In genomic region chr19:46837290-46838079, GRCm38 (mm10) we compare ENCODE assay signal across 26 mouse cellular contexts.
DNase-seq lines count a peak whose midpoint lies in the region; ATAC-seq and TF ChIP-seq lines count a peak whose summit lies in the region.
"Had no signal": no experiment of that assay in that cellular context is flagged by ENCODE, and none has a peak within 500 bp of the region (broad histone marks: within the 10 kb centered on the region; RNA-seq: fewer than 3 reads in every experiment).

No protein-coding gene starts in this region.

- H3K4me2 ChIP-seq in hindbrain, embryonic 16.5 days (ENCODE audit: low read length): no peak overlapping the region
- H3K4me2 ChIP-seq: embryonic facial prominence, embryonic 15.5 days; heart, embryonic 11.5 days; heart, embryonic 15.5 days; hindbrain, embryonic 14.5 days had no signal

- no peak for TF ChIP-seq CTCF in E14TG2a.4 (conservative IDR thresholded peaks at IDR 0.05; ENCODE audit: low read length)
- TF ChIP-seq CTCF in left cerebral cortex, adult 2 months (IDR thresholded peaks at IDR 0.05): no peak

- WGBS in macrophage (ENCODE audit: missing documents): 39% methylated on average over 10 of the region's 11 CpGs
- 92% methylated on average over 11 of the region's 11 CpGs for WGBS in hindbrain, embryonic 16.5 days

- 0 out of 2 replicates have a peak, but pooled peaks cover 8% of the 10 kb centered on the region for H3K36me3 ChIP-seq in E14TG2a.4 (ENCODE audit: insufficient read depth, low read length)
- no peaks in the 10 kb centered on the region for H3K36me3 ChIP-seq in ES-E14 (ENCODE audit: control insufficient read depth, insufficient read depth, low read length, poor library complexity, severe bottlenecking)
- H3K36me3 ChIP-seq in macrophage (ENCODE audit: inconsistent target): no peaks in the 10 kb centered on the region
- H3K36me3 ChIP-seq in hindbrain, embryonic 16.5 days (ENCODE audit: control insufficient read depth, insufficient read depth, low read length): no peaks in the 10 kb centered on the region
- H3K36me3 ChIP-seq: embryonic facial prominence, embryonic 15.5 days; forebrain, embryonic 10.5 days; heart, embryonic 15.5 days; hindbrain, embryonic 10.5 days had no signal

- no peaks in the 10 kb centered on the region for H3K9me3 ChIP-seq in E14TG2a.4 (ENCODE audit: low read length)
- no peaks in the 10 kb centered on the region for H3K9me3 ChIP-seq in ES-E14 (ENCODE audit: control insufficient read depth, insufficient read depth, low read depth, low read length)
- no peaks in the 10 kb centered on the region for H3K9me3 ChIP-seq in hindbrain, embryonic 16.5 days (ENCODE audit: control insufficient read depth, low read length)
- H3K9me3 ChIP-seq: embryonic facial prominence, embryonic 15.5 days; forebrain, embryonic 10.5 days; heart, embryonic 15.5 days; hindbrain, embryonic 10.5 days had no signal

- H3K27me3 ChIP-seq in E14TG2a.4 (ENCODE audit: insufficient read depth, low read length): no peaks in the 10 kb centered on the region
- H3K27me3 ChIP-seq in hindbrain, embryonic 16.5 days (replicated peaks; ENCODE audit: control insufficient read depth, insufficient read depth, low read length): no peaks in the 10 kb centered on the region
- H3K27me3 ChIP-seq: embryonic facial prominence, embryonic 15.5 days; heart, embryonic 15.5 days had no signal

- in situ Hi-C loops in ES-E14 (cut with MboI; ENCODE audit: low sequenced_read_pairs in 2 of 2, unreplicated experiment in 2 of 2): no loop called here

- intact Hi-C loops in left cerebral cortex, adult 2 months (cut with DNase I): no loop called here

- H3K4me3 ChIP-seq in E14TG2a.4 (replicated peaks; ENCODE audit: low read length) (peak overlapping the region; percentile 61), ES-E14 (ENCODE audit: insufficient read depth in 1 of 2, low read depth in 1 of 2, low read length in 2 of 2, poor library complexity in 1 of 2, severe bottlenecking in 1 of 2) (no peak overlapping the region), macrophage (ENCODE audit: inconsistent target) (peak overlapping the region; percentile 4; the same call in 1 of the 2 replicates)
- no peak overlapping the region for H3K4me3 ChIP-seq in left cerebral cortex, adult 2 months
- H3K4me3 ChIP-seq in hindbrain, embryonic 16.5 days (ENCODE audit: low read length): no peak overlapping the region
- H3K4me3 ChIP-seq: embryonic facial prominence, embryonic 15.5 days; erythroblast, embryonic 14.5 days; forebrain, embryonic 10.5 days; heart, adult 2 months; heart, embryonic 15.5 days; hindbrain, embryonic 10.5 days had no signal

- DNase-seq in ES-E14 (ENCODE audit: low read depth, low spot score): no peak
- DNase-seq in c-Kit-positive CD71-negative TER-119-negative erythroid progenitor cells, embryonic 14.5 days (ENCODE audit: low read depth): peak; percentile 25
- DNase-seq in urinary bladder, postnatal 14 days (ENCODE audit: low spot score): no peak
- no peak for DNase-seq in thymus, postnatal 14 days
- no peak for DNase-seq in left cerebral cortex, adult 2 months (ENCODE audit: extremely low spot score in 1 of 2, low spot score in 2 of 2)
- DNase-seq: adrenal gland, postnatal 10 days; B cell, adult 2 months; cerebellum, adult 18-20 months; cerebellum, adult 9-11 months; cerebellum, postnatal 36 days; embryo, embryonic 11 days; gastrocnemius, postnatal 36 days; heart, adult 2 months; heart, postnatal 14 days had no signal

- H3K9ac ChIP-seq in ES-E14 (ENCODE audit: insufficient read depth, low read depth, low read length, poor library complexity, severe bottlenecking): no peak overlapping the region
- H3K9ac ChIP-seq in hindbrain, embryonic 16.5 days (ENCODE audit: low read depth, low read length): no peak overlapping the region
- H3K9ac ChIP-seq: embryonic facial prominence, embryonic 15.5 days; heart, embryonic 15.5 days; hindbrain, embryonic 14.5 days had no signal

- H3K79me2 ChIP-seq in macrophage (ENCODE audit: inconsistent target): no peaks in the 10 kb centered on the region

- H3K27ac ChIP-seq in ES-E14 (ENCODE audit: insufficient read depth, low read depth, low read length, poor library complexity, severe bottlenecking) (peak overlapping the region; percentile 86; the same call in 1 of the 2 replicates), macrophage (peak overlapping the region; percentile 40)
- no peak overlapping the region for H3K27ac ChIP-seq in left cerebral cortex, adult 2 months
- no peak overlapping the region for H3K27ac ChIP-seq in hindbrain, embryonic 16.5 days (ENCODE audit: low read depth, low read length)
- H3K27ac ChIP-seq: embryonic facial prominence, embryonic 15.5 days; forebrain, embryonic 10.5 days; heart, adult 2 months; heart, embryonic 15.5 days; hindbrain, embryonic 10.5 days; hindbrain, embryonic 14.5 days had no signal

- ATAC-seq in hindbrain, embryonic 16.5 days: no peak
- ATAC-seq: CD4-positive, CD25-positive, alpha-beta regulatory T cell, adult 4 months; forebrain, embryonic 14.5 days had no signal

- H3K4me1 ChIP-seq in E14TG2a.4 (replicated peaks; ENCODE audit: low read depth, low read length): peaks cover 88% of the 10 kb centered on the region
- peaks cover 24 to 43% of the 10 kb centered on the region in 2 experiments for H3K4me1 ChIP-seq in ES-E14 (ENCODE audit: control insufficient read depth in 2 of 2, insufficient read depth in 2 of 2, low read length in 2 of 2, poor library complexity in 1 of 2)
- H3K4me1 ChIP-seq in hindbrain, embryonic 16.5 days (ENCODE audit: control insufficient read depth, insufficient read depth, low read depth, low read length): no peaks in the 10 kb centered on the region
- H3K4me1 ChIP-seq: embryonic facial prominence, embryonic 15.5 days; heart, embryonic 15.5 days had no signal

TF ChIP-seq in ES-E14, 5 proteins besides CTCF, POLR2A, EP300 and RAD21:
- no peak for TF ChIP-seq CHD2 (IDR thresholded peaks at IDR 0.05; ENCODE audit: low read depth, low read length)
- TF ChIP-seq MAFK (IDR thresholded peaks at IDR 0.05; ENCODE audit: insufficient read depth, low read depth, low read length): no peak
- TF ChIP-seq ZNF384 (IDR thresholded peaks at IDR 0.05; ENCODE audit: low read depth, low read length): no peak
- TF ChIP-seq HCFC1 (IDR thresholded peaks at IDR 0.05; ENCODE audit: borderline replicate concordance, insufficient read depth, low read length): no peak
- no peak for TF ChIP-seq ZC3H11A (IDR thresholded peaks at IDR 0.05; ENCODE audit: borderline replicate concordance, low read depth, low read length)

Comparison
In these comparisons a context has a peak if more than half of its experiments do, and no peak if none do; other contexts are left out.
1. H3K4me3 ChIP-seq: peak in E14TG2a.4 (single experiment) and macrophage (single experiment); none in ES-E14 (0 of 2), left cerebral cortex, adult 2 months (single experiment) and hindbrain, embryonic 16.5 days (single experiment).
2. H3K27ac ChIP-seq: peak in ES-E14 (single experiment) and macrophage (single experiment); none in left cerebral cortex, adult 2 months (single experiment) and hindbrain, embryonic 16.5 days (single experiment).